Mouse (Mus musculus): Measurements from ENCODE around the gene Hyal2. TPM values are rescaled to one million over a fixed set of nuclear protein-coding genes. Genes with fewer than 3 reads are reported as not detected.
A peak's percentile ranks its signal among the peaks of the same experiment; 100 is the strongest.

Hyal2 gene
- polyA plus RNA-seq, 1 experiment: not detected

DNA sequence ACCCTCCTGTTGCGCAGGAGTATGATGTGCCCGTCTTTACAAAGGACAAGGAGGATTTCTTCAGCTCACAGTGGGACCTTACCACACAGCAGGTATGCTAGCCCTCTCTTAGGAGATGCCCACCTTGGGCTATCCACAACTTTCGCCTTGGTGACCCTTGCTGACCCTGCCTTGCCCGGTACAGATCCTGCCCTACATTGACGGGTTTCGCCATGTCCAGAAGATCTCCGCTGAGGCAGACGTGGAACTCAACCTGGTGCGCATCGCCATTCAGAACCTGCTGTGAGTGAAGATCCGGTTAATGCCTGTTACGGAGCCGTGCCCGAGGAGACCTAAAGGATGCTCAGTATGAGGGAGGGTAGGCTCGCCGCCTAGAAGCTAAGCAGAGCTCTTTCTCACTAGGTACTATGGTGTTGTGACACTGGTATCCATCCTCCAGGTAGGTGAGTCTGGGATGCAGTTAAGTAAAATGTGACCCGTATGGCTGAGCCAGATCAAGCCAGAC is 23.5 kb upstream of the Hyal2 start:
- Histone ChIP-seq H3K4me1 (ENCODE audit: control insufficient read depth, insufficient read depth, low read length) (peaks cover 31% of the 10 kb centered on the region), H3K4me3 (ENCODE audit: insufficient read depth, low read depth, low read length) (no peak overlapping the region), H3K27ac (ENCODE audit: insufficient read depth, low read depth, low read length) (no peak overlapping the region)
- 95% methylated on average over 17 of the region's 17 CpGs for WGBS
- TF ChIP-seq POLR2A (IDR thresholded peaks at IDR 0.05; ENCODE audit: insufficient read depth, low read depth, low read length) (no peak), CTCF (IDR thresholded peaks at IDR 0.05; ENCODE audit: insufficient read depth, low read depth, low read length) (no peak)

GRCm38 (mm10) chr9:107544729-107545128 is 23.0 kb upstream of the Hyal2 start:
- TF ChIP-seq CTCF (IDR thresholded peaks at IDR 0.05; ENCODE audit: insufficient read depth, low read depth, low read length) (no peak), POLR2A (IDR thresholded peaks at IDR 0.05; ENCODE audit: insufficient read depth, low read depth, low read length) (no peak)
- 96% methylated on average over 12 of the region's 12 CpGs for WGBS

GRCm38 (mm10) chr9:107545199-107545598 is 22.5 kb upstream of the Hyal2 start:
- no peak overlapping the region for H3K4me3 ChIP-seq (ENCODE audit: insufficient read depth, low read depth, low read length)
- no peak overlapping the region for H3K27ac ChIP-seq (ENCODE audit: insufficient read depth, low read depth, low read length)
- H3K4me1 ChIP-seq (ENCODE audit: control insufficient read depth, insufficient read depth, low read length): peaks cover 31% of the 10 kb centered on the region
- TF ChIP-seq CTCF (IDR thresholded peaks at IDR 0.05; ENCODE audit: insufficient read depth, low read depth, low read length): no peak
- no peak for TF ChIP-seq POLR2A (IDR thresholded peaks at IDR 0.05; ENCODE audit: insufficient read depth, low read depth, low read length)
- WGBS: 86% methylated on average over 10 of the region's 10 CpGs

More at GRCm38 (mm10) chr9:107544729-107545128, 23.0 kb upstream of the Hyal2 start:
- no peak overlapping the region for H3K4me3 ChIP-seq (ENCODE audit: insufficient read depth, low read depth, low read length)
- no peak overlapping the region for H3K27ac ChIP-seq (ENCODE audit: insufficient read depth, low read depth, low read length)
- peaks cover 31% of the 10 kb centered on the region for H3K4me1 ChIP-seq (ENCODE audit: control insufficient read depth, insufficient read depth, low read length)

DNA sequence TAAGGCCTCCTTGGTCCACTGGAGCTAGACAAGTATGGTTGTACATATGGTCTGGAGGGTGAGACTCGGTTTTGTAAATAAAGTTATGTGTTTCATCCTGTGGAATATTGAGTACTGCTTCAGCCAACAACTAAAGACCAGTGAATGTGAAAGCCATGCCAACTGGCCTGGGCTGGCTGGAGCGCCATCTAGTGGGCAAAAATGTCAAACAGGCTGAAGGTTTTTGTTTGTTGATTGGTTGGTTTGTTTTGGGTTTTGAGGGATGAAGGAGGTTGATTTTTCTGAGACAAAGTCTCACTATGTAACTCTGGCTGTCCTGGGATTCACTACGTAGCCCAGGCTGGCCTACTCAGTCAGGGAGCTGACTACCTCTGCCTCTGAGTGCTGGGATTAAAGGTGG is 22.1 kb upstream of the Hyal2 start:
- TF ChIP-seq POLR2A (IDR thresholded peaks at IDR 0.05; ENCODE audit: insufficient read depth, low read depth, low read length): no peak
- peak; percentile 41; the same call in 1 of the 2 replicates for TF ChIP-seq CTCF (IDR thresholded peaks at IDR 0.05; ENCODE audit: insufficient read depth, low read depth, low read length)
- WGBS: 14% methylated on average over 3 of the region's 3 CpGs
- no peak overlapping the region for H3K27ac ChIP-seq (ENCODE audit: insufficient read depth, low read depth, low read length)

GRCm38 (mm10) chr9:107547026-107547425 is 20.7 kb upstream of the Hyal2 start, which contains the start of gene Zmynd10:
Gene Zmynd10 (plus strand): TSS chr9:107547298.
- Histone ChIP-seq H3K27ac (ENCODE audit: insufficient read depth, low read depth, low read length) (peak within 1 kb of the TSS; percentile 53), H3K4me1 (ENCODE audit: control insufficient read depth, insufficient read depth, low read length) (peaks cover 36% of the 10 kb centered on the region), H3K4me3 (ENCODE audit: insufficient read depth, low read depth, low read length) (peak within 1 kb of the TSS; percentile 3)
- WGBS: 2% methylated on average over 20 of the region's 20 CpGs
- no peak for TF ChIP-seq CTCF (IDR thresholded peaks at IDR 0.05; ENCODE audit: insufficient read depth, low read depth, low read length)
- TF ChIP-seq POLR2A (IDR thresholded peaks at IDR 0.05; ENCODE audit: insufficient read depth, low read depth, low read length): 0 out of 2 replicates have a peak, but pooled peaks have one; percentile 17

More for the DNA sequence above, 22.1 kb upstream of the Hyal2 start:
- Histone ChIP-seq H3K4me1 (ENCODE audit: control insufficient read depth, insufficient read depth, low read length) (peaks cover 31% of the 10 kb centered on the region), H3K4me3 (ENCODE audit: insufficient read depth, low read depth, low read length) (no peak overlapping the region)

GRCm38 (mm10) chr9:107547957-107548356 is 19.8 kb upstream of the Hyal2 start:
- Histone ChIP-seq H3K27ac (ENCODE audit: insufficient read depth, low read depth, low read length) (no peak overlapping the region), H3K4me3 (ENCODE audit: insufficient read depth, low read depth, low read length) (no peak overlapping the region), H3K4me1 (ENCODE audit: control insufficient read depth, insufficient read depth, low read length) (peaks cover 33% of the 10 kb centered on the region)
- TF ChIP-seq CTCF (IDR thresholded peaks at IDR 0.05; ENCODE audit: insufficient read depth, low read depth, low read length): no peak
- 86% methylated on average over 5 of the region's 5 CpGs for WGBS

GRCm38 (mm10) chr9:107548820-107549219 is 18.9 kb upstream of the Hyal2 start:
- no peak overlapping the region for H3K4me3 ChIP-seq (ENCODE audit: insufficient read depth, low read depth, low read length)
- TF ChIP-seq CTCF (IDR thresholded peaks at IDR 0.05; ENCODE audit: insufficient read depth, low read depth, low read length): no peak
- TF ChIP-seq POLR2A (IDR thresholded peaks at IDR 0.05; ENCODE audit: insufficient read depth, low read depth, low read length): no peak
- WGBS: 96% methylated on average over 10 of the region's 10 CpGs
- peaks cover 36% of the 10 kb centered on the region for H3K4me1 ChIP-seq (ENCODE audit: control insufficient read depth, insufficient read depth, low read length)
- no peak overlapping the region for H3K27ac ChIP-seq (ENCODE audit: insufficient read depth, low read depth, low read length)

DNA sequence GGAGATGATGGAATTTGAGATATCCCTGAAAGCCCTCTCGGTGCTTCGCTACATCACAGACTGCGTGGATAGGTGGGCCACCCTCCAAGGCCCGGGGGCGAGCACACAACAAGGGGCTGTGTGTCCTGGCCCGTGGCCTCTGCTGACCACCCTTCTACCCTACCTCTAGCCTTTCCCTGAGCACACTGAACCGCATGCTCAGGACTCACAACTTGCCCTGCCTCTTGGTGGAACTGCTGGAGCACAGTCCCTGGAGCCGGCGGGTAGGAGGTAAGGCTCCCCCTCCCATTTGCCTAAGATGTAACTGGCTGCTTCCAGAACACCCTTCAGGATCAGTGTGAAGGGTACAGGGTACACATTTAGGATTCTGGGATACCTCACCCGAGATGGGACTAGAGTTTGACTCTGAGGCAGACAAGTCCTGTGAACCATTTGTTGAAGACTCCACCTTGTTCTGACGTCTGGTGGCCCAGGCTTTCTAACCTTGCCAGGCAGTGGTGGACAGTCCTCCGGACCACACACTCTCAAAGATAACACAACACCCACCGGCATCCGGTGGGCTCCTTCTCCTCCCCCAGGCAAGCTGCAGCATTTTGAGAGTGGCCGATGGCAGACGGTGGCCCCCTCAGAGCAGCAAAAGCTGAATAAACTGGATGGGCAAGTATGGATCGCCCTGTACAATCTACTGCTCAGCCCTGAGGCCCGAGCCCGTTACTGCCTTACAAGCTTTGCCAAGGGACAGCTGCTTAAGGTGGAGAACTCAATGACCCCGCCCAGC is 18.3 kb upstream of the Hyal2 start:
- WGBS: 92% methylated on average over 20 of the region's 20 CpGs
- H3K4me1 ChIP-seq (ENCODE audit: control insufficient read depth, insufficient read depth, low read length): peaks cover 39% of the 10 kb centered on the region
- TF ChIP-seq CTCF (IDR thresholded peaks at IDR 0.05; ENCODE audit: insufficient read depth, low read depth, low read length): no peak
- no peak for TF ChIP-seq POLR2A (IDR thresholded peaks at IDR 0.05; ENCODE audit: insufficient read depth, low read depth, low read length)
- no peak overlapping the region for H3K4me3 ChIP-seq (ENCODE audit: insufficient read depth, low read depth, low read length)
- no peak overlapping the region for H3K27ac ChIP-seq (ENCODE audit: insufficient read depth, low read depth, low read length)

DNA sequence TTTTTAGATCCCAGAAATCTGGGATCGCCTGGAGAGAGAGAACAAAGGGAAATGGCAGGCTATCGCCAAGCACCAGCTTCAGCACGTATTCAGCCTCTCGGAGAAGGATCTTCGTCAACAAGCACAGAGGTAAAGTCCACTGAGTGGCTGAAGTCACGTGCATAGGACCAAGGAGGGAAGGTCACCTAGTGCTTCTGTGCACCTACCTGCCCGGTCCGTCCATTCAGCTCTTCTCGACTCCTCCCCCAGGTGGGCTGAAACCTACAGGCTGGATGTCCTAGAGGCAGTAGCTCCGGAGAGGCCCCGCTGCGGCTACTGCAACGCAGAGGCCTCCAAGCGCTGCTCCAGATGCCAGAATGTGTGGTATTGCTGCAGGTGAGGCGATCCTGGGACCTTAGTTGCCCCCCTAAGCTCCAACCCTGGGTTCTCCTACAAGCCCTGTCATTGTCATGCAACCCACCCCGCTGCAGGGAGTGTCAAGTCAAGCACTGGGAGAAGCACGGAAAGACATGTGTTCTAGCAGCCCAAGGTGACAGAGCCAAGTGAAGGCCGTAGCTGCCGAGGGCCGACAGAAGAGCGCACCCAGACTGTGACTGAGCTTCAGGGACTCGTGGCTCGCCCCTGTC is 17.1 kb upstream of the Hyal2 start:
- Histone ChIP-seq H3K27ac (ENCODE audit: insufficient read depth, low read depth, low read length) (no peak overlapping the region), H3K4me1 (ENCODE audit: control insufficient read depth, insufficient read depth, low read length) (peaks cover 35% of the 10 kb centered on the region), H3K4me3 (ENCODE audit: insufficient read depth, low read depth, low read length) (no peak overlapping the region)
- WGBS: 79% methylated on average over 23 of the region's 23 CpGs
- TF ChIP-seq POLR2A (IDR thresholded peaks at IDR 0.05; ENCODE audit: insufficient read depth, low read depth, low read length) (no peak), CTCF (IDR thresholded peaks at IDR 0.05; ENCODE audit: insufficient read depth, low read depth, low read length) (no peak)

Measured in olfactory bulb, adult 2 months (tissue).